Mouse (Mus musculus): ENCODE data around the gene Gjb3. TPM values are rescaled to one million over a fixed set of nuclear protein-coding genes. Genes with fewer than 3 reads are reported as not detected.

Gjb3 gene
- polyA plus RNA-seq, 1 experiment from 2014 or later: 0.09 TPM

- Histone ChIP-seq H3K4me1 (replicated peaks) (no peaks in the 10 kb centered on the region), H3K36me3 (no peaks in the 10 kb centered on the region), H3K27ac (no peak overlapping the region), H3K4me3 (replicated peaks) (no peak overlapping the region), H3K9me3 (replicated peaks) (no peaks in the 10 kb centered on the region), H3K4me2 (no peak overlapping the region), H3K9ac (no peak overlapping the region), H3K27me3 (no peaks in the 10 kb centered on the region)
- ATAC-seq (ENCODE audit: low read depth) (no peak), DNase-seq (no peak)
- WGBS (ENCODE audit: insufficient replicate concordance): 42% methylated on average over 9 of the region's 9 CpGs
These were observed 52.1 kb downstream of the Gjb3 start for GRCm38 (mm10) chr4:127278451-127279001.

Other genes starting within 250 kb of the Gjb3 start
- 6.8 and 7.8 TPM in 2 replicates for gene Tmem35b, start 207.2 kb downstream of the Gjb3 start, polyA plus RNA-seq (2015; fragmentation: Nextera tagmentation; extraction: Ambion mirVana)
- gene Dlgap3, start 161.6 kb downstream of the Gjb3 start, polyA plus RNA-seq (2015; fragmentation: Nextera tagmentation; extraction: Ambion mirVana): 0.17 and 0.22 TPM in 2 replicates
- gene Smim12, start 87.1 kb downstream of the Gjb3 start, polyA plus RNA-seq (2015; fragmentation: Nextera tagmentation; extraction: Ambion mirVana): 29.1 and 33.0 TPM in 2 replicates
- gene Gja4, start 16.8 kb downstream of the Gjb3 start, polyA plus RNA-seq (2015; fragmentation: Nextera tagmentation; extraction: Ambion mirVana): 2.6 and 2.8 TPM in 2 replicates
- not detected in 2 replicates for gene Gjb4, start 23.2 kb upstream of the Gjb3 start, polyA plus RNA-seq (2015; fragmentation: Nextera tagmentation; extraction: Ambion mirVana)
- 0.06 and 0.19 TPM in 2 replicates for gene Gjb5, start 27.3 kb upstream of the Gjb3 start, polyA plus RNA-seq (2015; fragmentation: Nextera tagmentation; extraction: Ambion mirVana)